Mouse (Mus musculus): ENCODE measurements at regions not wholly inside any gene's neighbourhood (a gene's known extent, or its start where the extent isn't known, plus 50 kb on each side); places are given as distances from the start of the nearest gene placed in this dataset.
A peak's percentile ranks its signal among the peaks of the same experiment; 100 is the strongest.

- no peak overlapping the region for H3K27ac ChIP-seq (ENCODE audit: low read depth, low read length)
- H3K4me1 ChIP-seq (ENCODE audit: control insufficient read depth, insufficient read depth, low read depth, low read length), result no peaks in the 10 kb centered on the region
- no peaks in the 10 kb centered on the region for H3K36me3 ChIP-seq (ENCODE audit: control insufficient read depth, insufficient read depth, low read length)
- H3K9me3 ChIP-seq (ENCODE audit: control insufficient read depth, low read length), result no peaks in the 10 kb centered on the region
- H3K27me3 ChIP-seq (replicated peaks; ENCODE audit: control insufficient read depth, insufficient read depth, low read length), result no peaks in the 10 kb centered on the region
- WGBS, result 81% methylated on average over 8 of the region's 8 CpGs
- no peak overlapping the region for H3K4me2 ChIP-seq (ENCODE audit: low read length)
- H3K9ac ChIP-seq (ENCODE audit: low read depth, low read length), result no peak overlapping the region
- H3K4me3 ChIP-seq (ENCODE audit: low read length), result no peak overlapping the region
- ATAC-seq, result no peak
Measured at GRCm38 (mm10) chr4:53386309-53386708, 53.9 kb upstream of the Slc44a1 start.

- H3K9ac ChIP-seq (ENCODE audit: low read depth, low read length), result no peak overlapping the region
- H3K27me3 ChIP-seq (replicated peaks; ENCODE audit: control insufficient read depth, insufficient read depth, low read length), result no peaks in the 10 kb centered on the region
- peak overlapping the region; percentile 32 for H3K4me2 ChIP-seq (ENCODE audit: low read length)
- 26% methylated on average over 6 of the region's 6 CpGs for WGBS
- peak; percentile 71 for ATAC-seq
- H3K27ac ChIP-seq (ENCODE audit: low read depth, low read length), result no peak overlapping the region
- H3K36me3 ChIP-seq (ENCODE audit: control insufficient read depth, insufficient read depth, low read length), result no peaks in the 10 kb centered on the region
- no peak overlapping the region for H3K4me3 ChIP-seq (ENCODE audit: low read length)
- H3K9me3 ChIP-seq (ENCODE audit: control insufficient read depth, low read length), result no peaks in the 10 kb centered on the region
- H3K4me1 ChIP-seq (ENCODE audit: control insufficient read depth, insufficient read depth, low read depth, low read length), result no peaks in the 10 kb centered on the region
Measured at GRCm38 (mm10) chr4:53384761-53385160, 55.5 kb upstream of the Slc44a1 start.

- Histone ChIP-seq H3K4me3 (ENCODE audit: low read length) (no peak overlapping the region), H3K9ac (ENCODE audit: low read depth, low read length) (no peak overlapping the region), H3K4me1 (ENCODE audit: control insufficient read depth, insufficient read depth, low read depth, low read length) (no peaks in the 10 kb centered on the region), H3K27me3 (replicated peaks; ENCODE audit: control insufficient read depth, insufficient read depth, low read length) (no peaks in the 10 kb centered on the region), H3K36me3 (ENCODE audit: control insufficient read depth, insufficient read depth, low read length) (no peaks in the 10 kb centered on the region), H3K4me2 (ENCODE audit: low read length) (no peak overlapping the region), H3K9me3 (ENCODE audit: control insufficient read depth, low read length) (no peaks in the 10 kb centered on the region), H3K27ac (ENCODE audit: low read depth, low read length) (no peak overlapping the region)
- no peak for ATAC-seq
- 66% methylated on average over 6 of the region's 6 CpGs for WGBS
Measured at GRCm38 (mm10) chr4:53384104-53384503, 56.1 kb upstream of the Slc44a1 start.

- Histone ChIP-seq H3K9me3 (ENCODE audit: control insufficient read depth, low read length) (no peaks in the 10 kb centered on the region), H3K27me3 (replicated peaks; ENCODE audit: control insufficient read depth, insufficient read depth, low read length) (no peaks in the 10 kb centered on the region), H3K4me1 (ENCODE audit: control insufficient read depth, insufficient read depth, low read depth, low read length) (no peaks in the 10 kb centered on the region), H3K9ac (ENCODE audit: low read depth, low read length) (no peak overlapping the region), H3K4me2 (ENCODE audit: low read length) (no peak overlapping the region), H3K27ac (ENCODE audit: low read depth, low read length) (no peak overlapping the region), H3K4me3 (ENCODE audit: low read length) (no peak overlapping the region), H3K36me3 (ENCODE audit: control insufficient read depth, insufficient read depth, low read length) (no peaks in the 10 kb centered on the region)
- WGBS, result 49% methylated on average over 4 of the region's 4 CpGs
- ATAC-seq, result no peak
Measured at GRCm38 (mm10) chr4:53382012-53382411, 58.2 kb upstream of the Slc44a1 start.

GRCm38 (mm10) chr4:53379855-53380254 is 60.4 kb upstream of the Slc44a1 start:
- no peak overlapping the region for H3K4me2 ChIP-seq (ENCODE audit: low read length)
- 92% methylated on average over 1 of the region's 1 CpGs for WGBS
- no peak overlapping the region for H3K27ac ChIP-seq (ENCODE audit: low read depth, low read length)
- H3K36me3 ChIP-seq (ENCODE audit: control insufficient read depth, insufficient read depth, low read length), result no peaks in the 10 kb centered on the region
- no peak overlapping the region for H3K9ac ChIP-seq (ENCODE audit: low read depth, low read length)
- H3K9me3 ChIP-seq (ENCODE audit: control insufficient read depth, low read length), result no peaks in the 10 kb centered on the region
- peaks cover 2% of the 10 kb centered on the region; the same call in 1 of the 2 replicates for H3K4me1 ChIP-seq (ENCODE audit: control insufficient read depth, insufficient read depth, low read depth, low read length)
- ATAC-seq, result no peak
- H3K27me3 ChIP-seq (replicated peaks; ENCODE audit: control insufficient read depth, insufficient read depth, low read length), result no peaks in the 10 kb centered on the region
- H3K4me3 ChIP-seq (ENCODE audit: low read length), result no peak overlapping the region

GRCm38 (mm10) chr4:53376995-53377394 is 63.2 kb upstream of the Slc44a1 start:
- Histone ChIP-seq H3K36me3 (ENCODE audit: control insufficient read depth, insufficient read depth, low read length) (no peaks in the 10 kb centered on the region), H3K4me1 (ENCODE audit: control insufficient read depth, insufficient read depth, low read depth, low read length) (peaks cover 2% of the 10 kb centered on the region; the same call in 1 of the 2 replicates), H3K27me3 (replicated peaks; ENCODE audit: control insufficient read depth, insufficient read depth, low read length) (no peaks in the 10 kb centered on the region), H3K4me3 (ENCODE audit: low read length) (no peak overlapping the region), H3K27ac (ENCODE audit: low read depth, low read length) (no peak overlapping the region), H3K9ac (ENCODE audit: low read depth, low read length) (no peak overlapping the region), H3K4me2 (ENCODE audit: low read length) (no peak overlapping the region), H3K9me3 (ENCODE audit: control insufficient read depth, low read length) (no peaks in the 10 kb centered on the region)
- ATAC-seq, result peak; percentile 54; the same call in 1 of the 2 replicates
- 48% methylated on average over 4 of the region's 4 CpGs for WGBS

GRCm38 (mm10) chr4:53356374-53356773 is 83.8 kb upstream of the Slc44a1 start:
- Histone ChIP-seq H3K4me2 (ENCODE audit: low read length) (no peak overlapping the region), H3K36me3 (ENCODE audit: control insufficient read depth, insufficient read depth, low read length) (no peaks in the 10 kb centered on the region), H3K27me3 (replicated peaks; ENCODE audit: control insufficient read depth, insufficient read depth, low read length) (no peaks in the 10 kb centered on the region), H3K27ac (ENCODE audit: low read depth, low read length) (no peak overlapping the region), H3K4me3 (ENCODE audit: low read length) (no peak overlapping the region), H3K4me1 (ENCODE audit: control insufficient read depth, insufficient read depth, low read depth, low read length) (no peaks in the 10 kb centered on the region), H3K9ac (ENCODE audit: low read depth, low read length) (no peak overlapping the region), H3K9me3 (ENCODE audit: control insufficient read depth, low read length) (no peaks in the 10 kb centered on the region)
- WGBS, result 77% methylated on average over 2 of the region's 2 CpGs
- no peak for ATAC-seq

- H3K9me3 ChIP-seq (ENCODE audit: control insufficient read depth, low read length), result no peaks in the 10 kb centered on the region
- no peak overlapping the region for H3K4me2 ChIP-seq (ENCODE audit: low read length)
- H3K4me1 ChIP-seq (ENCODE audit: control insufficient read depth, insufficient read depth, low read depth, low read length), result no peaks in the 10 kb centered on the region
- no peak overlapping the region for H3K27ac ChIP-seq (ENCODE audit: low read depth, low read length)
- no peak overlapping the region for H3K9ac ChIP-seq (ENCODE audit: low read depth, low read length)
- no peaks in the 10 kb centered on the region for H3K27me3 ChIP-seq (replicated peaks; ENCODE audit: control insufficient read depth, insufficient read depth, low read length)
- ATAC-seq, result peak; percentile 71
- WGBS, result 28% methylated on average over 5 of the region's 5 CpGs
- H3K4me3 ChIP-seq (ENCODE audit: low read length), result no peak overlapping the region
- no peaks in the 10 kb centered on the region for H3K36me3 ChIP-seq (ENCODE audit: control insufficient read depth, insufficient read depth, low read length)
Measured at GRCm38 (mm10) chr4:53354961-53355360, 85.3 kb upstream of the Slc44a1 start.

- ATAC-seq, result no peak
- Histone ChIP-seq H3K4me3 (ENCODE audit: low read length) (no peak overlapping the region), H3K27me3 (replicated peaks; ENCODE audit: control insufficient read depth, insufficient read depth, low read length) (no peaks in the 10 kb centered on the region), H3K4me2 (ENCODE audit: low read length) (no peak overlapping the region), H3K9me3 (ENCODE audit: control insufficient read depth, low read length) (no peaks in the 10 kb centered on the region), H3K36me3 (ENCODE audit: control insufficient read depth, insufficient read depth, low read length) (no peaks in the 10 kb centered on the region), H3K9ac (ENCODE audit: low read depth, low read length) (no peak overlapping the region), H3K4me1 (ENCODE audit: control insufficient read depth, insufficient read depth, low read depth, low read length) (no peaks in the 10 kb centered on the region), H3K27ac (ENCODE audit: low read depth, low read length) (no peak overlapping the region)
- 59% methylated on average over 4 of the region's 4 CpGs for WGBS
Measured at GRCm38 (mm10) chr4:53353399-53354090, 86.7 kb upstream of the Slc44a1 start.
